Mouse (Mus musculus): ENCODE results near the gene Khsrp.

GRCm38 (mm10) chr17:57061069-57061468 lies 29.7 kb upstream of the Khsrp start:
- no peak for TF ChIP-seq EP300 (IDR thresholded peaks at IDR 0.05; ENCODE audit: insufficient read depth, low read depth, low read length)
- TF ChIP-seq POLR2A (IDR thresholded peaks at IDR 0.05; ENCODE audit: insufficient read depth, low read depth, low read length) = no peak

Data from heart, adult 2 months (tissue).